Mouse (Mus musculus): ENCODE data around the gene Haao.
"Not testable (repeated sequence)": the region's sequence is repeated elsewhere in the genome, so short reads cannot be mapped to it uniquely, and the experiment has no call there.

Haao gene

GRCm38 (mm10) chr17:83862134-83862881, 14.5 kb upstream of the Haao start:
- DNase-seq = peak; percentile 98

GRCm38 (mm10) chr17:83861444-83862133, 13.8 kb upstream of the Haao start:
- peak; percentile 99 for DNase-seq

- DNase-seq = not testable (repeated sequence)
Observed at GRCm38 (mm10) chr17:83860968-83861367, 13.2 kb upstream of the Haao start.

GRCm38 (mm10) chr17:83860224-83860623, 12.5 kb upstream of the Haao start:
- no peak for DNase-seq

GRCm38 (mm10) chr17:83859639-83860038, 11.9 kb upstream of the Haao start:
- DNase-seq = no peak

GRCm38 (mm10) chr17:83858413-83858812, 10.7 kb upstream of the Haao start:
- DNase-seq = no peak

- peak; percentile 90 for DNase-seq
Observed at GRCm38 (mm10) chr17:83854284-83854918, 6.6 kb upstream of the Haao start.

GRCm38 (mm10) chr17:83853831-83854230, 6.1 kb upstream of the Haao start:
- DNase-seq = no peak

GRCm38 (mm10) chr17:83850864-83851263, 3.1 kb upstream of the Haao start:
- no peak for DNase-seq

GRCm38 (mm10) chr17:83850458-83850857, 2.7 kb upstream of the Haao start:
- peak; percentile 95 for DNase-seq

- no peak for DNase-seq
Observed at GRCm38 (mm10) chr17:83849717-83850116, 2.0 kb upstream of the Haao start.

- no peak for DNase-seq
Observed at GRCm38 (mm10) chr17:83849081-83849675, 1.4 kb upstream of the Haao start.

GRCm38 (mm10) chr17:83848482-83848881, 719 bp upstream of the Haao start:
- no peak for DNase-seq

- no peak for DNase-seq
Observed at GRCm38 (mm10) chr17:83847100-83847499, 663 bp downstream of the Haao start.

- DNase-seq = peak; percentile 88
Observed at GRCm38 (mm10) chr17:83846301-83847021, 1.3 kb downstream of the Haao start.

- DNase-seq = no peak
Observed at GRCm38 (mm10) chr17:83845538-83845937, 2.2 kb downstream of the Haao start.

GRCm38 (mm10) chr17:83843780-83844179, 4.0 kb downstream of the Haao start:
- DNase-seq = no peak

GRCm38 (mm10) chr17:83841011-83841410, 6.8 kb downstream of the Haao start:
- no peak for DNase-seq

- no peak for DNase-seq
Observed at GRCm38 (mm10) chr17:83839132-83839531, 8.6 kb downstream of the Haao start.

GRCm38 (mm10) chr17:83837659-83838190, 10.0 kb downstream of the Haao start:
- DNase-seq = no peak

- no peak for DNase-seq
Observed at GRCm38 (mm10) chr17:83836048-83836447, 11.7 kb downstream of the Haao start.

GRCm38 (mm10) chr17:83834120-83834519, 13.6 kb downstream of the Haao start:
- DNase-seq = no peak
